8 mouse cellular contexts compared by ENCODE assay signal in genomic region chr2:26202849-26203475, GRCm38 (mm10). TPM values are rescaled to one million over a fixed set of nuclear protein-coding genes. Genes with fewer than 3 reads are reported as not detected.
DNase-seq lines count a peak whose midpoint lies in the region; ATAC-seq and TF ChIP-seq lines count a peak whose summit lies in the region.

No protein-coding gene starts in this region.

- H3K27me3 ChIP-seq in lung, embryonic 14.5 days (ENCODE audit: insufficient read depth, low read length) = peaks cover 100% of the 10 kb centered on the region
- H3K27me3 ChIP-seq in hindbrain, embryonic 13.5 days = peaks cover 99% of the 10 kb centered on the region
- H3K27me3 ChIP-seq in neural tube, embryonic 12.5 days (replicated peaks) = peaks cover 99% of the 10 kb centered on the region
- peaks cover 57% of the 10 kb centered on the region for H3K27me3 ChIP-seq in stomach, postnatal 0 days (ENCODE audit: control insufficient read depth, insufficient read depth, low read length)
- H3K27me3 ChIP-seq in liver, postnatal 0 days (ENCODE audit: insufficient read depth, low read length) = peaks cover 99% of the 10 kb centered on the region

- H3K27ac ChIP-seq in lung, embryonic 14.5 days (ENCODE audit: low read depth) = no peak overlapping the region
- H3K27ac ChIP-seq in hindbrain, embryonic 13.5 days = peak overlapping the region; percentile 6; the same call in 1 of the 2 replicates
- H3K27ac ChIP-seq in neural tube, embryonic 12.5 days = no peak overlapping the region
- H3K27ac ChIP-seq in stomach, postnatal 0 days (replicated peaks) = no peak overlapping the region
- no peak overlapping the region for H3K27ac ChIP-seq in liver, postnatal 0 days (ENCODE audit: low read depth)

- no peak for DNase-seq in lung, embryonic 14.5 days
- DNase-seq in lung, postnatal 4 days = no peak
- DNase-seq in brain, adult 2 months (ENCODE audit: low read depth, low spot score) = peak; percentile 49
- DNase-seq in kidney, adult 11 months = no peak
- DNase-seq in stomach, postnatal 0 days (ENCODE audit: low spot score) = no peak
- no peak for DNase-seq in liver, postnatal 0 days

- peak overlapping the region; percentile 55; the same call in 1 of the 2 replicates for H3K4me2 ChIP-seq in lung, embryonic 14.5 days
- H3K4me2 ChIP-seq in hindbrain, embryonic 13.5 days = peak overlapping the region; percentile 48
- H3K4me2 ChIP-seq in neural tube, embryonic 12.5 days (replicated peaks) = peak overlapping the region; percentile 46
- H3K4me2 ChIP-seq in stomach, postnatal 0 days (replicated peaks; ENCODE audit: low read depth) = no peak overlapping the region
- no peak overlapping the region for H3K4me2 ChIP-seq in liver, postnatal 0 days (ENCODE audit: low read depth, low read length)

- 1% methylated on average over 36 of the region's 36 CpGs for WGBS in lung, embryonic 14.5 days
- under 1% methylated on average over 36 of the region's 36 CpGs for WGBS in hindbrain, embryonic 13.5 days
- WGBS in neural tube, embryonic 12.5 days = 1% methylated on average over 36 of the region's 36 CpGs
- 1% methylated on average over 36 of the region's 36 CpGs for WGBS in stomach, postnatal 0 days
- WGBS in liver, postnatal 0 days (ENCODE audit: insufficient replicate concordance) = 4% methylated on average over 36 of the region's 36 CpGs

- no peak overlapping the region for H3K9ac ChIP-seq in lung, embryonic 14.5 days
- 0 out of 2 replicates have a peak overlapping the region, but pooled peaks have one; percentile 46 for H3K9ac ChIP-seq in hindbrain, embryonic 13.5 days
- H3K9ac ChIP-seq in neural tube, embryonic 12.5 days = peak overlapping the region; percentile 42; the same call in 1 of the 2 replicates
- H3K9ac ChIP-seq in stomach, postnatal 0 days (ENCODE audit: low read length) = no peak overlapping the region
- H3K9ac ChIP-seq in liver, postnatal 0 days (replicated peaks) = no peak overlapping the region

- no peak for ATAC-seq in lung, embryonic 14.5 days (ENCODE audit: insufficient read depth)
- no peak for ATAC-seq in hindbrain, embryonic 13.5 days (ENCODE audit: low FRiP score)
- ATAC-seq in neural tube, embryonic 12.5 days (ENCODE audit: low FRiP score, low read depth) = no peak
- ATAC-seq in stomach, postnatal 0 days (ENCODE audit: low FRiP score, low TSS enrichment) = no peak
- no peak for ATAC-seq in liver, postnatal 0 days

- no peaks in the 10 kb centered on the region for H3K36me3 ChIP-seq in lung, embryonic 14.5 days (ENCODE audit: insufficient read depth)
- H3K36me3 ChIP-seq in hindbrain, embryonic 13.5 days = no peaks in the 10 kb centered on the region
- H3K36me3 ChIP-seq in neural tube, embryonic 12.5 days = no peaks in the 10 kb centered on the region
- no peaks in the 10 kb centered on the region for H3K36me3 ChIP-seq in stomach, postnatal 0 days (ENCODE audit: control insufficient read depth, insufficient read depth, low read length)
- no peaks in the 10 kb centered on the region for H3K36me3 ChIP-seq in liver, postnatal 0 days (replicated peaks; ENCODE audit: insufficient read depth, low read length)

- no peak overlapping the region for H3K4me3 ChIP-seq in lung, embryonic 14.5 days (ENCODE audit: low read depth, low read length)
- H3K4me3 ChIP-seq in hindbrain, embryonic 13.5 days = peak overlapping the region; percentile 28
- H3K4me3 ChIP-seq in neural tube, embryonic 12.5 days = peak overlapping the region; percentile 28
- no peak overlapping the region for H3K4me3 ChIP-seq in stomach, postnatal 0 days (ENCODE audit: low read depth, low read length)
- no peak overlapping the region for H3K4me3 ChIP-seq in liver, postnatal 0 days (ENCODE audit: low read depth, low read length)

- no peak for TF ChIP-seq CTCF in lung, embryonic 14.5 days (IDR thresholded peaks at IDR 0.05; ENCODE audit: low read depth)
- TF ChIP-seq CTCF in stomach, postnatal 0 days (IDR thresholded peaks at IDR 0.05; ENCODE audit: low read depth) = no peak
- TF ChIP-seq CTCF in liver, postnatal 0 days (IDR thresholded peaks at IDR 0.05; ENCODE audit: low read depth) = no peak

- no peaks in the 10 kb centered on the region for H3K9me3 ChIP-seq in lung, embryonic 14.5 days (ENCODE audit: low read depth, low read length)
- H3K9me3 ChIP-seq in hindbrain, embryonic 13.5 days = no peaks in the 10 kb centered on the region
- H3K9me3 ChIP-seq in neural tube, embryonic 12.5 days = no peaks in the 10 kb centered on the region
- H3K9me3 ChIP-seq in stomach, postnatal 0 days (ENCODE audit: control insufficient read depth, low read length) = no peaks in the 10 kb centered on the region
- H3K9me3 ChIP-seq in liver, postnatal 0 days (ENCODE audit: low read length) = no peaks in the 10 kb centered on the region

- TF ChIP-seq EP300 in stomach, postnatal 0 days (optimal IDR thresholded peaks at IDR 0.05) = no peak
- no peak for TF ChIP-seq EP300 in liver, postnatal 0 days (IDR thresholded peaks at IDR 0.05; ENCODE audit: low read depth)

- peaks cover 8% of the 10 kb centered on the region; the same call in 1 of the 2 replicates for H3K4me1 ChIP-seq in lung, embryonic 14.5 days (ENCODE audit: insufficient read depth)
- peaks cover 46% of the 10 kb centered on the region for H3K4me1 ChIP-seq in hindbrain, embryonic 13.5 days (replicated peaks)
- peaks cover 40% of the 10 kb centered on the region for H3K4me1 ChIP-seq in neural tube, embryonic 12.5 days
- H3K4me1 ChIP-seq in stomach, postnatal 0 days (replicated peaks; ENCODE audit: control insufficient read depth, insufficient read depth) = no peaks in the 10 kb centered on the region
- no peaks in the 10 kb centered on the region for H3K4me1 ChIP-seq in liver, postnatal 0 days (ENCODE audit: insufficient read depth)

RNA-seq across cellular contexts. Expression of gene Lhx3, which starts 5.1 kb away (rescaled TPM):
- polyA plus RNA-seq in lung, embryonic 14.5 days (2014; fragmentation: Nextera tagmentation; extraction: Ambion mirVana) = 0.27 TPM in 1 of 2 replicates, not detected in the other
- polyA plus RNA-seq in hindbrain, embryonic 13.5 days (2015; fragmentation: Nextera tagmentation; extraction: Ambion mirVana) = 5.2 and 15.4 TPM in 2 replicates
- 16.8 and 24.2 TPM in 2 replicates for polyA plus RNA-seq in neural tube, embryonic 12.5 days (2016; fragmentation: Nextera tagmentation; extraction: Ambion mirVana)
- polyA plus RNA-seq in stomach, postnatal 0 days (2015; fragmentation: Nextera tagmentation; extraction: Ambion mirVana) = not detected in 2 replicates
- polyA plus RNA-seq in liver, postnatal 0 days (2015; fragmentation: Nextera tagmentation; extraction: Ambion mirVana) = not detected in 2 replicates

RNA-seq across cellular contexts. Expression of gene Qsox2, which starts 34.4 kb away (rescaled TPM):
- polyA plus RNA-seq in lung, embryonic 14.5 days (2014; fragmentation: Nextera tagmentation; extraction: Ambion mirVana) = 25.8 and 26.1 TPM in 2 replicates
- polyA plus RNA-seq in hindbrain, embryonic 13.5 days (2015; fragmentation: Nextera tagmentation; extraction: Ambion mirVana) = 13.2 and 13.9 TPM in 2 replicates
- polyA plus RNA-seq in neural tube, embryonic 12.5 days (2016; fragmentation: Nextera tagmentation; extraction: Ambion mirVana) = 18.4 and 20.6 TPM in 2 replicates
- polyA plus RNA-seq in stomach, postnatal 0 days (2015; fragmentation: Nextera tagmentation; extraction: Ambion mirVana) = 10.7 and 11.2 TPM in 2 replicates
- 3.7 and 4.1 TPM in 2 replicates for polyA plus RNA-seq in liver, postnatal 0 days (2015; fragmentation: Nextera tagmentation; extraction: Ambion mirVana)

Comparison
In these comparisons a context has a peak if more than half of its experiments do, and no peak if none do; other contexts are left out.
1. H3K4me2 ChIP-seq: peak in lung, embryonic 14.5 days (single experiment), hindbrain, embryonic 13.5 days (single experiment) and neural tube, embryonic 12.5 days (single experiment); none in stomach, postnatal 0 days (single experiment) and liver, postnatal 0 days (single experiment).
2. H3K4me3 ChIP-seq: peak in hindbrain, embryonic 13.5 days (single experiment) and neural tube, embryonic 12.5 days (single experiment); none in lung, embryonic 14.5 days (single experiment), stomach, postnatal 0 days (single experiment) and liver, postnatal 0 days (single experiment).
3. H3K9ac ChIP-seq: peak in hindbrain, embryonic 13.5 days (single experiment) and neural tube, embryonic 12.5 days (single experiment); none in lung, embryonic 14.5 days (single experiment), stomach, postnatal 0 days (single experiment) and liver, postnatal 0 days (single experiment).